Mouse (Mus musculus): Measurements from ENCODE around the gene Lrrc58. TPM values are rescaled to one million over a fixed set of nuclear protein-coding genes. Genes with fewer than 3 reads are reported as not detected.

The Lrrc58 gene
- polyA plus RNA-seq, 1 experiment = 6.9 TPM

- no peaks in the 10 kb centered on the region for H3K79me2 ChIP-seq (ENCODE audit: control insufficient read depth, insufficient read depth)
- TF ChIP-seq TCF12 (IDR thresholded peaks at IDR 0.05; ENCODE audit: insufficient read depth, poor library complexity, severe bottlenecking) = no peak
- no peak for TF ChIP-seq REST (IDR thresholded peaks at IDR 0.05; ENCODE audit: insufficient read depth, insufficient read length)
- no peak for TF ChIP-seq POLR2AphosphoS2 (IDR thresholded peaks at IDR 0.05; ENCODE audit: insufficient read length, low read depth)
- no peak for TF ChIP-seq CEBPB (IDR thresholded peaks at IDR 0.05; ENCODE audit: insufficient read depth, poor library complexity, severe bottlenecking)
- TF ChIP-seq MYOG (IDR thresholded peaks at IDR 0.05; ENCODE audit: control insufficient read depth in 1 of 3, insufficient read depth in 1 of 3, insufficient read length in 2 of 3, low read depth in 2 of 3) = no peak
- TF ChIP-seq E2F4 (IDR thresholded peaks at IDR 0.05; ENCODE audit: insufficient read depth) = no peak
- TF ChIP-seq TCF3 (IDR thresholded peaks at IDR 0.05; ENCODE audit: insufficient read length, low read depth) = no peak
- TF ChIP-seq MAX (IDR thresholded peaks at IDR 0.05; ENCODE audit: low read depth) = no peak
- no peak for TF ChIP-seq USF1 (IDR thresholded peaks at IDR 0.05; ENCODE audit: low read depth)
- TF ChIP-seq POLR2A (IDR thresholded peaks at IDR 0.05; ENCODE audit: insufficient read length, low read depth) = no peak
- no peak for TF ChIP-seq MYOD1 (IDR thresholded peaks at IDR 0.05; ENCODE audit: control insufficient read depth in 1 of 3, insufficient read length in 2 of 3, low read depth in 2 of 3)
- no peak for TF ChIP-seq SRF (IDR thresholded peaks at IDR 0.05; ENCODE audit: control insufficient read depth, insufficient read length, low read depth)
- no peak overlapping the region for H3ac ChIP-seq (ENCODE audit: control insufficient read depth, insufficient read length)
- no peaks in the 10 kb centered on the region for H3K27me3 ChIP-seq (ENCODE audit: control insufficient read depth, insufficient read depth, insufficient read length)
- peak overlapping the region; percentile 8 for H3K4me2 ChIP-seq (ENCODE audit: low read depth)
- H3K36me3 ChIP-seq (ENCODE audit: control insufficient read depth, insufficient read depth) = no peaks in the 10 kb centered on the region
- H3K4me3 ChIP-seq = no peak overlapping the region
Measured at GRCm38 (mm10) chr16:37847081-37847480, 21.1 kb upstream of the Lrrc58 start.

DNA sequence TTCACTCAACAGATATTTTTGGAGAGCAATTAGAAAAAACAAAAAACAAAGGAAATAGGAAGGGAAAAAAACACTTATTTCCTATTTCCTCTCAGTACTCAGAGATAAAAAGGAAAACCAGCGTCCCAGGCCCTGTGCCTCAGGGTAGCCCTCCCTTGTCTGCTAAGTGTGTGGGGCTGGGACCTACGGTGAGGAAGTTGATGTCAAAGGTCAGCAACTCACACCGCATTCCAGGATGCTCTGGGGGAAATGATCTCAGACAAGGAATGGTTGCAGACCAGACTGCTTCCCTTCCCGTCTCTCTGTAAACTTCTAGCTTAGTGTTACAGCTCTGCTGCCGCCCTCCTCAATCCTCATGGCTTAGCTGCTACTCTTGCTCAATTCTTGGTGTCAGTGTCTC is 16.8 kb upstream of the Lrrc58 start:
- TF ChIP-seq MYOD1 (IDR thresholded peaks at IDR 0.05; ENCODE audit: control insufficient read depth in 1 of 3, insufficient read length in 2 of 3, low read depth in 2 of 3) = no peak
- H3K27me3 ChIP-seq (ENCODE audit: control insufficient read depth, insufficient read depth, insufficient read length) = no peaks in the 10 kb centered on the region
- H3K4me3 ChIP-seq = no peak overlapping the region
- no peaks in the 10 kb centered on the region for H3K36me3 ChIP-seq (ENCODE audit: control insufficient read depth, insufficient read depth)
- H3K79me2 ChIP-seq (ENCODE audit: control insufficient read depth, insufficient read depth) = no peaks in the 10 kb centered on the region
- no peak overlapping the region for H3K4me2 ChIP-seq (ENCODE audit: low read depth)
- no peak overlapping the region for H3ac ChIP-seq (ENCODE audit: control insufficient read depth, insufficient read length)

DNA sequence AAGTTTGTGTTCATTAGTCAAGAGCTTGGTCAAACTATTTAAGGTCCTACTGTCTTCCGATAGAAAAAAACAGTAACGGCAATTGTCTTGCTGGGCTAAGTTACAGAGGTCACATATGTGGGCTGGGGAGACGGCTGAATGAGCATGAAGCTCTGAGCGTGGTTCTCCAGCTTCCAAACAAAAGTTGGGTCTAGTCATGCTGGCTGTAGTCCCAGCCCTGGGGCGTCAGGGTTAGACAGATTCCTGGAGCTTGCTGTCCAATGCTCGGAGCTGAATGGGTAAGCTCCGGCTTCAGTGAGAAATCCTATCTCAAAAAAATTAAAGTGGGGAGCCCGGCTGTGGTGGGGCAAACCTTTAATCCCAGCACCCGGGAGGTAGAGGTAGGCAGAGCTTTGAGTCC is 14.9 kb upstream of the Lrrc58 start:
- TF ChIP-seq TCF3 (IDR thresholded peaks at IDR 0.05; ENCODE audit: insufficient read length, low read depth) (no peak), E2F4 (IDR thresholded peaks at IDR 0.05; ENCODE audit: insufficient read depth) (no peak), TCF12 (IDR thresholded peaks at IDR 0.05; ENCODE audit: insufficient read depth, poor library complexity, severe bottlenecking) (no peak), MAX (IDR thresholded peaks at IDR 0.05; ENCODE audit: low read depth) (no peak), CEBPB (IDR thresholded peaks at IDR 0.05; ENCODE audit: insufficient read depth, poor library complexity, severe bottlenecking) (no peak), POLR2A (IDR thresholded peaks at IDR 0.05; ENCODE audit: insufficient read length, low read depth) (no peak), USF1 (IDR thresholded peaks at IDR 0.05; ENCODE audit: low read depth) (no peak)
- no peak overlapping the region for H3K4me3 ChIP-seq
- no peaks in the 10 kb centered on the region for H3K79me2 ChIP-seq (ENCODE audit: control insufficient read depth, insufficient read depth)
- H3ac ChIP-seq (ENCODE audit: control insufficient read depth, insufficient read length) = no peak overlapping the region
- no peaks in the 10 kb centered on the region for H3K27me3 ChIP-seq (ENCODE audit: control insufficient read depth, insufficient read depth, insufficient read length)
- H3K4me2 ChIP-seq (ENCODE audit: low read depth) = no peak overlapping the region
- H3K36me3 ChIP-seq (ENCODE audit: control insufficient read depth, insufficient read depth) = no peaks in the 10 kb centered on the region

DNA sequence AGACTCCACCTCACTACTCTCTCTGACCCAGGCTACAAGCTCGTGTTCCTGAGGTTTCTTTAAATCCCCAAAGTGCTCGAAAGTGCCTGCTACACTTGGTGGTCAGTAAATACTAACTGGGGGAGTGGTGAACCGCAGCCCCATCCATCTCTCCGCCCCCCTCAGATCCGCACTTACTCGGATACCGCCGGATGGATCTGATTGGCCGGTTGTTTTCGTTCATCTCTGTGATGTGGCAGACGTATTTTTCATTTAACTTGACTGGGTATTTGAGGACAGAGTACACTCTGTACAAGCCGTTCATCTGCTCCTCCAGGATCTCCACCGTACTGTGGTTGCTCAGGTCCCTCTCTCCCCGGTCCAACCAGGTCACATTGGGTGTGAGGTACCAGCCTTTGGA is 14.1 kb upstream of the Lrrc58 start:
- H3K4me2 ChIP-seq (ENCODE audit: low read depth) = no peak overlapping the region
- H3K4me3 ChIP-seq = no peak overlapping the region
- TF ChIP-seq USF1 (IDR thresholded peaks at IDR 0.05; ENCODE audit: low read depth) (no peak), TCF3 (IDR thresholded peaks at IDR 0.05; ENCODE audit: insufficient read length, low read depth) (no peak), POLR2A (IDR thresholded peaks at IDR 0.05; ENCODE audit: insufficient read length, low read depth) (no peak), SRF (IDR thresholded peaks at IDR 0.05; ENCODE audit: control insufficient read depth, insufficient read length, low read depth) (no peak), MAX (IDR thresholded peaks at IDR 0.05; ENCODE audit: low read depth) (no peak), CEBPB (IDR thresholded peaks at IDR 0.05; ENCODE audit: insufficient read depth, poor library complexity, severe bottlenecking) (no peak), TCF12 (IDR thresholded peaks at IDR 0.05; ENCODE audit: insufficient read depth, poor library complexity, severe bottlenecking) (no peak), E2F4 (IDR thresholded peaks at IDR 0.05; ENCODE audit: insufficient read depth) (no peak), MYOG (IDR thresholded peaks at IDR 0.05; ENCODE audit: control insufficient read depth in 1 of 3, insufficient read depth in 1 of 3, insufficient read length in 2 of 3, low read depth in 2 of 3) (no peak), MYOD1 (IDR thresholded peaks at IDR 0.05; ENCODE audit: control insufficient read depth in 1 of 3, insufficient read length in 2 of 3, low read depth in 2 of 3) (no peak), POLR2AphosphoS2 (IDR thresholded peaks at IDR 0.05; ENCODE audit: insufficient read length, low read depth) (no peak), REST (IDR thresholded peaks at IDR 0.05; ENCODE audit: insufficient read depth, insufficient read length) (no peak)
- H3K27me3 ChIP-seq (ENCODE audit: control insufficient read depth, insufficient read depth, insufficient read length) = no peaks in the 10 kb centered on the region
- H3K79me2 ChIP-seq (ENCODE audit: control insufficient read depth, insufficient read depth) = no peaks in the 10 kb centered on the region
- no peaks in the 10 kb centered on the region for H3K36me3 ChIP-seq (ENCODE audit: control insufficient read depth, insufficient read depth)
- no peak overlapping the region for H3ac ChIP-seq (ENCODE audit: control insufficient read depth, insufficient read length)

- no peaks in the 10 kb centered on the region for H3K27me3 ChIP-seq (ENCODE audit: control insufficient read depth, insufficient read depth, insufficient read length)
- no peak for TF ChIP-seq TCF3 (IDR thresholded peaks at IDR 0.05; ENCODE audit: insufficient read length, low read depth)
- TF ChIP-seq MYOD1 (IDR thresholded peaks at IDR 0.05; ENCODE audit: control insufficient read depth in 1 of 3, insufficient read length in 2 of 3, low read depth in 2 of 3) = no peak
- no peak for TF ChIP-seq POLR2AphosphoS2 (IDR thresholded peaks at IDR 0.05; ENCODE audit: insufficient read length, low read depth)
- no peak for TF ChIP-seq CEBPB (IDR thresholded peaks at IDR 0.05; ENCODE audit: insufficient read depth, poor library complexity, severe bottlenecking)
- TF ChIP-seq MYOG (IDR thresholded peaks at IDR 0.05; ENCODE audit: control insufficient read depth in 1 of 3, insufficient read depth in 1 of 3, insufficient read length in 2 of 3, low read depth in 2 of 3) = no peak
- TF ChIP-seq MAX (IDR thresholded peaks at IDR 0.05; ENCODE audit: low read depth) = no peak
- TF ChIP-seq E2F4 (IDR thresholded peaks at IDR 0.05; ENCODE audit: insufficient read depth) = no peak
- no peak for TF ChIP-seq REST (IDR thresholded peaks at IDR 0.05; ENCODE audit: insufficient read depth, insufficient read length)
- TF ChIP-seq TCF12 (IDR thresholded peaks at IDR 0.05; ENCODE audit: insufficient read depth, poor library complexity, severe bottlenecking) = no peak
- TF ChIP-seq POLR2A (IDR thresholded peaks at IDR 0.05; ENCODE audit: insufficient read length, low read depth) = no peak
- no peak for TF ChIP-seq SRF (IDR thresholded peaks at IDR 0.05; ENCODE audit: control insufficient read depth, insufficient read length, low read depth)
- no peak overlapping the region for H3K4me3 ChIP-seq
- no peak overlapping the region for H3K4me2 ChIP-seq (ENCODE audit: low read depth)
- no peak overlapping the region for H3ac ChIP-seq (ENCODE audit: control insufficient read depth, insufficient read length)
- no peaks in the 10 kb centered on the region for H3K36me3 ChIP-seq (ENCODE audit: control insufficient read depth, insufficient read depth)
- no peaks in the 10 kb centered on the region for H3K79me2 ChIP-seq (ENCODE audit: control insufficient read depth, insufficient read depth)
Measured at GRCm38 (mm10) chr16:37854593-37854992, 13.6 kb upstream of the Lrrc58 start.

Measured in myocyte (in vitro differentiated cells).